28 mouse cellular contexts compared by ENCODE assay signal in genomic region chr11:71029403-71030118, GRCm38 (mm10). TPM values are rescaled to one million over a fixed set of nuclear protein-coding genes. Genes with fewer than 3 reads are reported as not detected.
DNase-seq lines count a peak whose midpoint lies in the region; ATAC-seq and TF ChIP-seq lines count a peak whose summit lies in the region.
"Had no signal": no experiment of that assay in that cellular context is flagged by ENCODE, and none has a peak within 500 bp of the region (broad histone marks: within the 10 kb centered on the region; RNA-seq: fewer than 3 reads in every experiment).

No protein-coding gene starts in this region.

- no peaks in the 10 kb centered on the region for H3K27me3 ChIP-seq in stomach, postnatal 0 days (ENCODE audit: control insufficient read depth, insufficient read depth, low read length)
- H3K27me3 ChIP-seq: embryonic facial prominence, embryonic 15.5 days; forebrain, embryonic 12.5 days; hindbrain, embryonic 12.5 days; limb, embryonic 15.5 days had no signal

- H3K27ac ChIP-seq in gastrocnemius, adult 2 months = no peak overlapping the region
- H3K27ac ChIP-seq in left cerebral cortex, adult 2 months = no peak overlapping the region
- H3K27ac ChIP-seq in stomach, postnatal 0 days (replicated peaks) = no peak overlapping the region
- H3K27ac ChIP-seq: embryonic facial prominence, embryonic 10.5 days; embryonic facial prominence, embryonic 15.5 days; forebrain, embryonic 12.5 days; heart, embryonic 10.5 days; hindbrain, embryonic 12.5 days; limb, embryonic 10.5 days; limb, embryonic 15.5 days; liver, embryonic 14.5 days had no signal

- TF ChIP-seq POLR2A in brain, embryonic 14.5 days (IDR thresholded peaks at IDR 0.05; ENCODE audit: borderline replicate concordance, extremely low read depth, insufficient read depth, insufficient read length, poor library complexity, severe bottlenecking) = no peak

- no peak for ATAC-seq in stomach, postnatal 0 days (ENCODE audit: low FRiP score, low TSS enrichment)
- ATAC-seq: intestine, postnatal 0 days had no signal

- H3K9ac ChIP-seq in stomach, postnatal 0 days (ENCODE audit: low read length) = no peak overlapping the region
- H3K9ac ChIP-seq: embryonic facial prominence, embryonic 15.5 days; forebrain, embryonic 12.5 days; hindbrain, embryonic 12.5 days; limb, embryonic 15.5 days; liver, embryonic 14.5 days; lung, embryonic 14.5 days had no signal

- TF ChIP-seq EP300 in stomach, postnatal 0 days (optimal IDR thresholded peaks at IDR 0.05) = no peak

- H3K4me1 ChIP-seq in stomach, postnatal 0 days (replicated peaks; ENCODE audit: control insufficient read depth, insufficient read depth) = no peaks in the 10 kb centered on the region

- intact Hi-C loops in gastrocnemius, adult 2 months (cut with DNase I) = no loop called here
- intact Hi-C loops in left cerebral cortex, adult 2 months (cut with DNase I) = loop anchor here (10.0 kb wide), 1 partner anchor 295 kb away; no protein-coding TSS in a partner anchor

- H3K36me3 ChIP-seq in stomach, postnatal 0 days (ENCODE audit: control insufficient read depth, insufficient read depth, low read length) = peaks cover 12% of the 10 kb centered on the region; the same call in 1 of the 2 replicates

- WGBS in stomach, postnatal 0 days = 76% methylated on average over 3 of the region's 3 CpGs

- no peak overlapping the region for H3K4me3 ChIP-seq in gastrocnemius, adult 2 months
- no peak overlapping the region for H3K4me3 ChIP-seq in left cerebral cortex, adult 2 months
- H3K4me3 ChIP-seq in stomach, postnatal 0 days (ENCODE audit: low read depth, low read length) = no peak overlapping the region
- H3K4me3 ChIP-seq: embryonic facial prominence, embryonic 10.5 days; embryonic facial prominence, embryonic 15.5 days; forebrain, embryonic 12.5 days; heart, embryonic 10.5 days; hindbrain, embryonic 12.5 days; limb, embryonic 10.5 days; limb, embryonic 15.5 days had no signal

- no peak for DNase-seq in gastrocnemius, adult 2 months
- DNase-seq in gastrocnemius, postnatal 4 days (ENCODE audit: low spot score in 2 of 2) = no peak
- no peak for DNase-seq in left cerebral cortex, adult 2 months (ENCODE audit: extremely low spot score in 1 of 2, low spot score in 2 of 2)
- no peak for DNase-seq in left cerebral cortex, adult 8-10 months (ENCODE audit: low spot score in 2 of 2)
- DNase-seq in brain, embryonic 14.5 days (ENCODE audit: low read depth) = no peak
- no peak for DNase-seq in stomach, postnatal 0 days (ENCODE audit: low spot score)
- no peak for DNase-seq in B cell, adult 2 months
- DNase-seq: adrenal gland, adult 8-10 months; cerebellum, adult 11-12 months; gastrocnemius, postnatal 36 days; heart, postnatal 36 days; kidney, postnatal 25 days; lung, embryonic 14.5 days; lung, postnatal 36 days; thymus, postnatal 4 days had no signal

- TF ChIP-seq CTCF in gastrocnemius, adult 2 months (IDR thresholded peaks at IDR 0.05) = peak; percentile 23; the same call in 1 of the 2 replicates
- TF ChIP-seq CTCF in left cerebral cortex, adult 2 months (IDR thresholded peaks at IDR 0.05) = peak; percentile 36
- TF ChIP-seq CTCF in brain, embryonic 14.5 days (IDR thresholded peaks at IDR 0.05; ENCODE audit: borderline replicate concordance, extremely low read depth, insufficient read depth, insufficient read length) = 0 out of 2 replicates have a peak, but pooled peaks have one; percentile 16
- TF ChIP-seq CTCF in stomach, postnatal 0 days (IDR thresholded peaks at IDR 0.05; ENCODE audit: low read depth) = peak; percentile 30; the same call in 1 of the 2 replicates

- no peak overlapping the region for H3K4me2 ChIP-seq in stomach, postnatal 0 days (replicated peaks; ENCODE audit: low read depth)
- H3K4me2 ChIP-seq: embryonic facial prominence, embryonic 15.5 days; forebrain, embryonic 12.5 days; hindbrain, embryonic 12.5 days; limb, embryonic 15.5 days; lung, embryonic 14.5 days; midbrain, embryonic 11.5 days had no signal

- no peaks in the 10 kb centered on the region for H3K9me3 ChIP-seq in stomach, postnatal 0 days (ENCODE audit: control insufficient read depth, low read length)
- H3K9me3 ChIP-seq: embryonic facial prominence, embryonic 10.5 days; embryonic facial prominence, embryonic 15.5 days; forebrain, embryonic 12.5 days; G1E; heart, embryonic 10.5 days; hindbrain, embryonic 12.5 days; limb, embryonic 10.5 days; limb, embryonic 15.5 days had no signal

RNA-seq across cellular contexts. Expression of gene 6330403K07Rik, which starts 3.8 kb away (rescaled TPM):
- under 1 TPM in 1 of 2 experiments, not detected in 1; 0.36 TPM for total RNA-seq in gastrocnemius, adult 2 months (2021)
- total RNA-seq in gastrocnemius, postnatal 4 days (2021) = 10 to 100 TPM; 19.5 to 21.8 TPM
- total RNA-seq in left cerebral cortex, adult 2 months (2021) = 100 to 1,000 TPM; 254 to 260 TPM
- 100 to 1,000 TPM; 273 to 287 (median 277) TPM for total RNA-seq in left cerebral cortex, adult 8-10 months (2022)
- polyA plus RNA-seq in brain, embryonic 14.5 days (2012; rRNA removed) = 490 and 561 TPM in 2 replicates
- 24.2 and 29.0 TPM in 2 replicates for polyA plus RNA-seq in stomach, postnatal 0 days (2015; fragmentation: Nextera tagmentation; extraction: Ambion mirVana)
- total RNA-seq: megakaryocyte, adult 5-6 weeks had no signal
- polyA plus RNA-seq: G1E; testis, adult 2 months had no signal

RNA-seq across cellular contexts. Expression of gene Derl2, which starts 9.9 kb away (rescaled TPM):
- total RNA-seq in gastrocnemius, adult 2 months (2021) = 10 to 100 TPM; 14.8 TPM
- total RNA-seq in gastrocnemius, postnatal 4 days (2021) = 10 to 100 TPM; 20.2 to 20.7 TPM
- total RNA-seq in left cerebral cortex, adult 2 months (2021) = 10 to 100 TPM; 22.2 to 24.5 TPM
- 10 to 100 TPM; 22.0 to 24.3 (median 23.4) TPM for total RNA-seq in left cerebral cortex, adult 8-10 months (2022)
- polyA plus RNA-seq in brain, embryonic 14.5 days (2012; rRNA removed) = 27.2 and 31.4 TPM in 2 replicates
- 63.3 and 66.0 TPM in 2 replicates for polyA plus RNA-seq in stomach, postnatal 0 days (2015; fragmentation: Nextera tagmentation; extraction: Ambion mirVana)

RNA-seq across cellular contexts. Expression of gene Mis12, which starts 10.2 kb away (rescaled TPM):
- 1 to 10 TPM; 3.1 to 5.0 TPM for total RNA-seq in gastrocnemius, adult 2 months (2021)
- total RNA-seq in gastrocnemius, postnatal 4 days (2021) = 10 to 100 TPM in 1 of 2 experiments, 1 to 10 TPM in 1; 9.7 to 13.0 TPM
- 10 to 100 TPM; 18.6 to 18.9 TPM for total RNA-seq in left cerebral cortex, adult 2 months (2021)
- total RNA-seq in left cerebral cortex, adult 8-10 months (2022) = 10 to 100 TPM; 16.8 to 21.3 (median 18.4) TPM
- 17.9 and 20.9 TPM in 2 replicates for polyA plus RNA-seq in brain, embryonic 14.5 days (2012; rRNA removed)
- 15.0 and 16.5 TPM in 2 replicates for polyA plus RNA-seq in stomach, postnatal 0 days (2015; fragmentation: Nextera tagmentation; extraction: Ambion mirVana)

RNA-seq across cellular contexts. Expression of gene Dhx33, which starts 25.3 kb away (rescaled TPM):
- total RNA-seq in gastrocnemius, adult 2 months (2021) = 10 to 100 TPM in 1 of 2 experiments, 1 to 10 TPM in 1; 8.4 to 10.3 TPM
- total RNA-seq in gastrocnemius, postnatal 4 days (2021) = 10 to 100 TPM; 13.9 to 19.5 TPM
- total RNA-seq in left cerebral cortex, adult 2 months (2021) = 10 to 100 TPM; 27.6 to 34.1 TPM
- 10 to 100 TPM; 25.7 to 28.6 (median 26.2) TPM for total RNA-seq in left cerebral cortex, adult 8-10 months (2022)
- 27.9 and 28.1 TPM in 2 replicates for polyA plus RNA-seq in brain, embryonic 14.5 days (2012; rRNA removed)
- 5.1 and 5.4 TPM in 2 replicates for polyA plus RNA-seq in stomach, postnatal 0 days (2015; fragmentation: Nextera tagmentation; extraction: Ambion mirVana)

RNA-seq across cellular contexts. Expression of gene C1qbp, which starts 46.7 kb away (rescaled TPM):
- total RNA-seq in gastrocnemius, adult 2 months (2021) = 100 to 1,000 TPM; 102 to 146 TPM
- 100 to 1,000 TPM; 163 to 164 TPM for total RNA-seq in gastrocnemius, postnatal 4 days (2021)
- total RNA-seq in left cerebral cortex, adult 2 months (2021) = 10 to 100 TPM; 83.8 to 93.9 TPM
- total RNA-seq in left cerebral cortex, adult 8-10 months (2022) = 100 to 1,000 TPM; 104 to 113 (median 108) TPM
- 116 and 141 TPM in 2 replicates for polyA plus RNA-seq in brain, embryonic 14.5 days (2012; rRNA removed)
- polyA plus RNA-seq in stomach, postnatal 0 days (2015; fragmentation: Nextera tagmentation; extraction: Ambion mirVana) = 168 and 175 TPM in 2 replicates

Comparison
In these comparisons a context has a peak if more than half of its experiments do, and no peak if none do; other contexts are left out.
1. RNA of gene 6330403K07Rik, which starts 3.8 kb away (total RNA-seq): 273 to 287 TPM in left cerebral cortex, adult 8-10 months, 254 to 260 TPM in left cerebral cortex, adult 2 months and 19.5 to 21.8 TPM in gastrocnemius, postnatal 4 days; 0.36 TPM in gastrocnemius, adult 2 months; every median in the first group is over 10 times any median in the second.
2. Peak in every context shown above with its lines, with median percentiles within 50 percentile points of each other: CTCF ChIP-seq.